Mouse (Mus musculus) heart, adult 2 months (tissue): Measurements from ENCODE around the gene Akap6.

Source experiments
- CTCF ChIP-seq: fragments of 200-600 bp; IDR thresholded peaks from 2 replicates; pipeline ENCODE4 v1.8.1; 2022; ENCODE audit warnings: antibody characterized with exemption, mild to moderate bottlenecking, moderate library complexity
- EP300 ChIP-seq: fragments of 200-500 bp; IDR thresholded peaks from 2 replicates; pipeline ENCODE4 v1.6.1; 2011; ENCODE audit warnings: low read depth, low read length, control low read depth; ENCODE audit not compliant: insufficient read depth

GRCm38 (mm10) chr12:52782902-52783441 lies 83.8 kb downstream of the Akap6 start:
- no peak for TF ChIP-seq EP300
- no peak for TF ChIP-seq CTCF
